Mouse (Mus musculus) embryonic facial prominence, embryonic 12.5 days (tissue): ENCODE measurements at regions not wholly inside any gene's neighbourhood (a gene's known extent, or its start where the extent isn't known, plus 50 kb on each side); places are given as distances from the start of the nearest gene placed in this dataset.
A peak's percentile ranks its signal among the peaks of the same experiment; 100 is the strongest.

Source experiments
- ATAC-seq: fragments of 200-750 bp; cut with Nextera tagmentation; 2 replicates; pipeline ENCODE4 v1.8.0; 2017; ENCODE audit not compliant: insufficient number of reproducible peaks, insufficient read depth, low FRiP score, low TSS enrichment
- H3K27ac ChIP-seq: fragments of 300-500 bp; sonication (generic); 2 replicates; pipeline ENCODE4 v1.5.1; 2016; ENCODE audit warnings: mild to moderate bottlenecking
- H3K27me3 ChIP-seq: fragments of 300-500 bp; sonication (generic); 2 replicates; pipeline ENCODE4 v1.6.1; 2016; ENCODE audit warnings: mild to moderate bottlenecking, moderate library complexity
- H3K36me3 ChIP-seq: fragments of 300-500 bp; sonication (generic); 2 replicates; pipeline ENCODE4 v1.6.1; 2016; ENCODE audit warnings: mild to moderate bottlenecking
- H3K4me1 ChIP-seq: fragments of 300-500 bp; sonication (generic); 2 replicates; pipeline ENCODE4 v1.6.1; 2016
- H3K4me2 ChIP-seq: fragments of 300-500 bp; sonication (generic); replicated peaks from 2 replicates; pipeline ENCODE4 v1.6.1; 2016; ENCODE audit warnings: mild to moderate bottlenecking, moderate library complexity
- H3K4me3 ChIP-seq: fragments of 300-500 bp; sonication (generic); 2 replicates; pipeline ENCODE4 v1.5.1; 2016; ENCODE audit warnings: mild to moderate bottlenecking
- H3K9ac ChIP-seq: fragments of 300-500 bp; sonication (generic); 2 replicates; pipeline ENCODE4 v1.6.1; 2016; ENCODE audit warnings: mild to moderate bottlenecking, moderate library complexity
- H3K9me3 ChIP-seq: fragments of 300-500 bp; sonication (generic); 2 replicates; pipeline ENCODE4 v1.6.1; 2016; ENCODE audit warnings: mild to moderate bottlenecking, moderate library complexity
- WGBS: fragments of 180-500 bp; shearing (Covaris S2); methylation state at CpG from one replicate; pipeline ENCODE4 v1.1.7; 2016; 5-methylcytosine and 5-hydroxymethylcytosine counted together

GRCm38 (mm10) chr3:35027898-35028297 is 377.7 kb downstream of the Sox2 start:
- Histone ChIP-seq H3K4me1 (no peaks in the 10 kb centered on the region; the same call in 1 of the 2 replicates), H3K4me2 (no peak overlapping the region), H3K9me3 (no peaks in the 10 kb centered on the region), H3K36me3 (no peaks in the 10 kb centered on the region), H3K27ac (no peak overlapping the region), H3K9ac (no peak overlapping the region), H3K27me3 (no peaks in the 10 kb centered on the region), H3K4me3 (no peak overlapping the region)
- no peak for ATAC-seq
- 5% methylated on average over 5 of the region's 5 CpGs for WGBS

- no peaks in the 10 kb centered on the region; the same call in 1 of the 2 replicates for H3K4me1 ChIP-seq
- H3K9ac ChIP-seq: no peak overlapping the region
- no peaks in the 10 kb centered on the region for H3K36me3 ChIP-seq
- no peak overlapping the region for H3K4me2 ChIP-seq
- H3K27ac ChIP-seq: no peak overlapping the region
- no peak overlapping the region for H3K4me3 ChIP-seq
- ATAC-seq: no peak
- WGBS: 85% methylated on average over 8 of the region's 8 CpGs
- H3K9me3 ChIP-seq: no peaks in the 10 kb centered on the region
- no peaks in the 10 kb centered on the region for H3K27me3 ChIP-seq
Observed at GRCm38 (mm10) chr3:35029924-35030323, 379.7 kb downstream of the Sox2 start.

- no peak overlapping the region for H3K9ac ChIP-seq
- no peaks in the 10 kb centered on the region for H3K36me3 ChIP-seq
- WGBS: 74% methylated on average over 8 of the region's 8 CpGs
- H3K4me2 ChIP-seq: no peak overlapping the region
- no peaks in the 10 kb centered on the region for H3K4me1 ChIP-seq
- H3K27me3 ChIP-seq: no peaks in the 10 kb centered on the region
- no peak for ATAC-seq
- no peak overlapping the region for H3K4me3 ChIP-seq
- H3K9me3 ChIP-seq: no peaks in the 10 kb centered on the region
- H3K27ac ChIP-seq: no peak overlapping the region
Observed at GRCm38 (mm10) chr3:35033587-35033986, 383.4 kb downstream of the Sox2 start.

- H3K36me3 ChIP-seq: no peaks in the 10 kb centered on the region
- no peak overlapping the region for H3K9ac ChIP-seq
- 87% methylated on average over 7 of the region's 7 CpGs for WGBS
- no peaks in the 10 kb centered on the region for H3K27me3 ChIP-seq
- no peak overlapping the region for H3K4me3 ChIP-seq
- H3K4me1 ChIP-seq: no peaks in the 10 kb centered on the region
- H3K9me3 ChIP-seq: no peaks in the 10 kb centered on the region
- H3K4me2 ChIP-seq: no peak overlapping the region
- no peak overlapping the region for H3K27ac ChIP-seq
- no peak for ATAC-seq
Observed at GRCm38 (mm10) chr3:35035234-35035633, 385.0 kb downstream of the Sox2 start.

GRCm38 (mm10) chr3:35043705-35044104 is 393.5 kb downstream of the Sox2 start:
- no peaks in the 10 kb centered on the region for H3K27me3 ChIP-seq
- no peak overlapping the region for H3K27ac ChIP-seq
- 30% methylated on average over 2 of the region's 2 CpGs for WGBS
- no peaks in the 10 kb centered on the region for H3K9me3 ChIP-seq
- no peak for ATAC-seq
- H3K36me3 ChIP-seq: no peaks in the 10 kb centered on the region
- peaks cover 8% of the 10 kb centered on the region; the same call in 1 of the 2 replicates for H3K4me1 ChIP-seq
- no peak overlapping the region for H3K9ac ChIP-seq
- H3K4me3 ChIP-seq: no peak overlapping the region
- H3K4me2 ChIP-seq: no peak overlapping the region

GRCm38 (mm10) chr3:35059438-35059837 is 409.2 kb downstream of the Sox2 start:
- Histone ChIP-seq H3K9ac (no peak overlapping the region), H3K4me1 (no peaks in the 10 kb centered on the region), H3K4me3 (no peak overlapping the region), H3K4me2 (no peak overlapping the region), H3K36me3 (no peaks in the 10 kb centered on the region), H3K27me3 (no peaks in the 10 kb centered on the region), H3K27ac (no peak overlapping the region), H3K9me3 (no peaks in the 10 kb centered on the region)
- no peak for ATAC-seq
- WGBS: 41% methylated on average over 4 of the region's 4 CpGs

GRCm38 (mm10) chr3:35060042-35060441 is 409.8 kb downstream of the Sox2 start:
- no peak for ATAC-seq
- Histone ChIP-seq H3K27ac (no peak overlapping the region), H3K4me1 (no peaks in the 10 kb centered on the region), H3K4me2 (0 out of 2 replicates have a peak overlapping the region, but pooled peaks have one; percentile 7), H3K27me3 (no peaks in the 10 kb centered on the region), H3K36me3 (no peaks in the 10 kb centered on the region), H3K9me3 (no peaks in the 10 kb centered on the region), H3K4me3 (no peak overlapping the region), H3K9ac (no peak overlapping the region)
- WGBS: 24% methylated on average over 10 of the region's 10 CpGs

- no peak overlapping the region for H3K9ac ChIP-seq
- no peaks in the 10 kb centered on the region for H3K4me1 ChIP-seq
- 67% methylated on average over 9 of the region's 9 CpGs for WGBS
- ATAC-seq: no peak
- no peaks in the 10 kb centered on the region for H3K27me3 ChIP-seq
- no peak overlapping the region for H3K4me2 ChIP-seq
- H3K27ac ChIP-seq: no peak overlapping the region
- no peaks in the 10 kb centered on the region for H3K36me3 ChIP-seq
- H3K4me3 ChIP-seq: no peak overlapping the region
- no peaks in the 10 kb centered on the region for H3K9me3 ChIP-seq
Observed at GRCm38 (mm10) chr3:35066824-35067223, 416.6 kb downstream of the Sox2 start.

- no peak overlapping the region for H3K27ac ChIP-seq
- 92% methylated on average over 8 of the region's 8 CpGs for WGBS
- no peaks in the 10 kb centered on the region for H3K27me3 ChIP-seq
- no peaks in the 10 kb centered on the region for H3K9me3 ChIP-seq
- H3K36me3 ChIP-seq: no peaks in the 10 kb centered on the region
- H3K9ac ChIP-seq: no peak overlapping the region
- H3K4me3 ChIP-seq: no peak overlapping the region
- ATAC-seq: no peak
- no peak overlapping the region for H3K4me2 ChIP-seq
- no peaks in the 10 kb centered on the region for H3K4me1 ChIP-seq
Observed at GRCm38 (mm10) chr3:35068586-35068985, 418.4 kb downstream of the Sox2 start.

GRCm38 (mm10) chr3:35071046-35071445 is 420.8 kb downstream of the Sox2 start:
- Histone ChIP-seq H3K4me2 (no peak overlapping the region), H3K9me3 (no peaks in the 10 kb centered on the region), H3K4me1 (no peaks in the 10 kb centered on the region), H3K36me3 (no peaks in the 10 kb centered on the region), H3K27ac (no peak overlapping the region), H3K27me3 (no peaks in the 10 kb centered on the region), H3K4me3 (no peak overlapping the region), H3K9ac (no peak overlapping the region)
- WGBS: 80% methylated on average over 2 of the region's 2 CpGs
- no peak for ATAC-seq

- Histone ChIP-seq H3K4me3 (no peak overlapping the region), H3K4me2 (no peak overlapping the region), H3K27ac (no peak overlapping the region), H3K9me3 (no peaks in the 10 kb centered on the region), H3K36me3 (no peaks in the 10 kb centered on the region), H3K4me1 (peaks cover 3% of the 10 kb centered on the region; the same call in 1 of the 2 replicates), H3K9ac (no peak overlapping the region), H3K27me3 (0 out of 2 replicates have a peak, but pooled peaks cover 3% of the 10 kb centered on the region)
- no peak for ATAC-seq
- WGBS: 53% methylated on average over 5 of the region's 5 CpGs
Observed at GRCm38 (mm10) chr3:35079887-35080286, 429.7 kb downstream of the Sox2 start.

GRCm38 (mm10) chr3:35084091-35084867 is 434.1 kb downstream of the Sox2 start:
- H3K9ac ChIP-seq: no peak overlapping the region
- 0 out of 2 replicates have a peak overlapping the region, but pooled peaks have one; percentile 30 for H3K27ac ChIP-seq
- 46% methylated on average over 11 of the region's 11 CpGs for WGBS
- H3K4me1 ChIP-seq: peaks cover 3% of the 10 kb centered on the region; the same call in 1 of the 2 replicates
- no peaks in the 10 kb centered on the region for H3K9me3 ChIP-seq
- peak; percentile 61; the same call in 1 of the 2 replicates for ATAC-seq
- no peak overlapping the region for H3K4me3 ChIP-seq
- no peaks in the 10 kb centered on the region for H3K36me3 ChIP-seq
- H3K27me3 ChIP-seq: no peaks in the 10 kb centered on the region
- H3K4me2 ChIP-seq: no peak overlapping the region
